Mouse (Mus musculus) liver, postnatal 0 days (tissue): Measurements from ENCODE around the gene Pitpnm2.

Experiments
- CTCF ChIP-seq: sonication (generic); IDR thresholded peaks from 2 replicates; pipeline ENCODE4 v1.5.1; 2016; ENCODE audit warnings: antibody characterized with exemption, low read depth
- EP300 ChIP-seq: IDR thresholded peaks from 2 replicates; pipeline ENCODE4 v1.6.1; 2016; ENCODE audit warnings: antibody characterized with exemption, low read depth, mild to moderate bottlenecking

DNA sequence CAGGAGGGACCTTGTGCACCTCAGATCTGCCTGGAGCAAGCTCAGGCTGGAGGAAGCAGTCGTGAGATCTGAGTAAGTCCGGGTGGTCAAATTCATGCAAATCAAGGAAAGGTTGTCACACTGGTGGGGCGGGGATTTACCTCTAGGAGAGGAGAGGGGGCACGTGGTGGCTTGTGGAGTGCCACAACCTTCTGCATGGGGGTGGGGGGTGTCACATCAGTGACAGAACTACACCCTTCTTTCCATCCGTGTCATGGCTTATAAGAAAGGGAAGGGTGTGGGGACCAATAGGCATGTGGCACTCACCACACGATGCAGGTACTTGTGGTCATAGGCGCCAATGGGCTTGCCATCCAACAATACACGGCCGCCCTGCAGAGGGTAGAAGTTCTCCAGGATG is 173.8 kb downstream of the Pitpnm2 start:
- TF ChIP-seq CTCF (no peak), EP300 (no peak)
